In genomic region chr14:122452701-122453387, GRCm38 (mm10) we compare ENCODE assay signal across 9 mouse cellular contexts. TPM values are rescaled to one million over a fixed set of nuclear protein-coding genes. Genes with fewer than 3 reads are reported as not detected.
DNase-seq lines count a peak whose midpoint lies in the region; ATAC-seq and TF ChIP-seq lines count a peak whose summit lies in the region.
"Had no signal": no experiment of that assay in that cellular context is flagged by ENCODE, and none has a peak within 500 bp of the region (broad histone marks: within the 10 kb centered on the region; RNA-seq: fewer than 3 reads in every experiment).

No protein-coding gene starts in this region.

- TF ChIP-seq POLR2A in brain, embryonic 14.5 days (IDR thresholded peaks at IDR 0.05; ENCODE audit: borderline replicate concordance, extremely low read depth, insufficient read depth, insufficient read length, poor library complexity, severe bottlenecking), result no peak

- no peaks in the 10 kb centered on the region for H3K36me3 ChIP-seq in heart, embryonic 11.5 days (ENCODE audit: control insufficient read depth, insufficient read depth, low read length)
- no peaks in the 10 kb centered on the region for H3K36me3 ChIP-seq in forebrain, embryonic 13.5 days (ENCODE audit: poor library complexity, severe bottlenecking)
- no peaks in the 10 kb centered on the region for H3K36me3 ChIP-seq in intestine, embryonic 15.5 days

- no peak overlapping the region for H3K9ac ChIP-seq in heart, embryonic 11.5 days (ENCODE audit: low read depth, low read length)
- H3K9ac ChIP-seq in forebrain, embryonic 13.5 days, result peak overlapping the region; percentile 53; the same call in 1 of the 2 replicates
- H3K9ac ChIP-seq in intestine, embryonic 15.5 days, result no peak overlapping the region

- peaks cover 77% of the 10 kb centered on the region for H3K27me3 ChIP-seq in heart, embryonic 11.5 days (ENCODE audit: control insufficient read depth, insufficient read depth, low read length)
- H3K27me3 ChIP-seq in forebrain, embryonic 13.5 days, result peaks cover 51% of the 10 kb centered on the region
- peaks cover 71% of the 10 kb centered on the region for H3K27me3 ChIP-seq in intestine, embryonic 15.5 days (replicated peaks)

- 51% methylated on average over 13 of the region's 13 CpGs for WGBS in heart, embryonic 11.5 days (ENCODE audit: insufficient replicate concordance)
- 6% methylated on average over 13 of the region's 13 CpGs for WGBS in forebrain, embryonic 13.5 days
- 45% methylated on average over 13 of the region's 13 CpGs for WGBS in intestine, embryonic 15.5 days

- H3K4me3 ChIP-seq in heart, embryonic 11.5 days (ENCODE audit: low read depth, low read length), result 0 out of 2 replicates have a peak overlapping the region, but pooled peaks have one; percentile 34
- H3K4me3 ChIP-seq in forebrain, embryonic 13.5 days, result 0 out of 2 replicates have a peak overlapping the region, but pooled peaks have one; percentile 24
- H3K4me3 ChIP-seq in intestine, embryonic 15.5 days (replicated peaks), result no peak overlapping the region

- intact Hi-C loops in heart, postnatal 25 days (cut with DNase I), result no loop called here

- no peak for ATAC-seq in heart, embryonic 11.5 days (replicated peaks; ENCODE audit: insufficient number of reproducible peaks, low FRiP score, low TSS enrichment)
- ATAC-seq in forebrain, embryonic 13.5 days, result no peak
- ATAC-seq in intestine, embryonic 15.5 days, result no peak

- H3K4me1 ChIP-seq in heart, embryonic 11.5 days (ENCODE audit: control insufficient read depth, insufficient read depth, low read length), result peaks cover 14% of the 10 kb centered on the region
- H3K4me1 ChIP-seq in forebrain, embryonic 13.5 days, result peaks cover 67% of the 10 kb centered on the region
- H3K4me1 ChIP-seq in intestine, embryonic 15.5 days (replicated peaks), result peaks cover 16% of the 10 kb centered on the region

- no peak for DNase-seq in heart, postnatal 25 days (ENCODE audit: low spot score)
- DNase-seq in brain, embryonic 14.5 days (ENCODE audit: low read depth), result peak; percentile 77
- DNase-seq in mesoderm, embryonic 11.5 days (ENCODE audit: low read depth, low spot score), result peak; percentile 76
- DNase-seq in right cerebral cortex, postnatal 4 days, result no peak
- no peak for DNase-seq in lung, adult 18-20 months
- DNase-seq: lung, postnatal 4 days had no signal

- TF ChIP-seq CTCF in brain, embryonic 14.5 days (IDR thresholded peaks at IDR 0.05; ENCODE audit: borderline replicate concordance, extremely low read depth, insufficient read depth, insufficient read length), result no peak

- H3K4me2 ChIP-seq in heart, embryonic 11.5 days, result peak overlapping the region; percentile 67
- peak overlapping the region; percentile 58 for H3K4me2 ChIP-seq in forebrain, embryonic 13.5 days
- no peak overlapping the region for H3K4me2 ChIP-seq in intestine, embryonic 15.5 days (replicated peaks)

- H3K9me3 ChIP-seq in heart, embryonic 11.5 days (replicated peaks; ENCODE audit: control insufficient read depth, low read length), result no peaks in the 10 kb centered on the region
- no peaks in the 10 kb centered on the region for H3K9me3 ChIP-seq in forebrain, embryonic 13.5 days (replicated peaks)
- H3K9me3 ChIP-seq in intestine, embryonic 15.5 days, result no peaks in the 10 kb centered on the region

- no peak overlapping the region for H3K27ac ChIP-seq in heart, embryonic 11.5 days (ENCODE audit: low read depth, low read length)
- peak overlapping the region; percentile 90 for H3K27ac ChIP-seq in forebrain, embryonic 13.5 days
- H3K27ac ChIP-seq in intestine, embryonic 15.5 days, result no peak overlapping the region

RNA-seq across cellular contexts. Expression of gene Gm5089, which starts 1.9 kb away (rescaled TPM):
- polyA plus RNA-seq in heart, embryonic 11.5 days (2014; fragmentation: Nextera tagmentation; extraction: Ambion mirVana), result not detected in 2 replicates
- not detected for total RNA-seq in heart, postnatal 25 days (2021)
- 0.16 and 0.52 TPM in 2 replicates for polyA plus RNA-seq in brain, embryonic 14.5 days (2012; rRNA removed)
- 1.6 and 2.1 TPM in 2 replicates for polyA plus RNA-seq in forebrain, embryonic 13.5 days (2015; fragmentation: Nextera tagmentation; extraction: Ambion mirVana)
- not detected in 2 replicates for polyA plus RNA-seq in intestine, embryonic 15.5 days (2015; fragmentation: Nextera tagmentation; extraction: Ambion mirVana)

RNA-seq across cellular contexts. Expression of gene Zic5, which starts 12.6 kb away (rescaled TPM):
- 0.16 TPM in 1 of 2 replicates, not detected in the other for polyA plus RNA-seq in heart, embryonic 11.5 days (2014; fragmentation: Nextera tagmentation; extraction: Ambion mirVana)
- total RNA-seq in heart, postnatal 25 days (2021), result not detected
- 10.4 and 18.6 TPM in 2 replicates for polyA plus RNA-seq in brain, embryonic 14.5 days (2012; rRNA removed)
- polyA plus RNA-seq in forebrain, embryonic 13.5 days (2015; fragmentation: Nextera tagmentation; extraction: Ambion mirVana), result 17.3 and 19.5 TPM in 2 replicates
- 0.16 TPM in 1 of 2 replicates, not detected in the other for polyA plus RNA-seq in intestine, embryonic 15.5 days (2015; fragmentation: Nextera tagmentation; extraction: Ambion mirVana)

RNA-seq across cellular contexts. Expression of gene Zic2, which starts 22.4 kb away (rescaled TPM):
- 0.07 TPM in 1 of 2 replicates, not detected in the other for polyA plus RNA-seq in heart, embryonic 11.5 days (2014; fragmentation: Nextera tagmentation; extraction: Ambion mirVana)
- not detected for total RNA-seq in heart, postnatal 25 days (2021)
- polyA plus RNA-seq in brain, embryonic 14.5 days (2012; rRNA removed), result 51.8 and 66.8 TPM in 2 replicates
- polyA plus RNA-seq in forebrain, embryonic 13.5 days (2015; fragmentation: Nextera tagmentation; extraction: Ambion mirVana), result 10.1 and 12.0 TPM in 2 replicates
- not detected in 2 replicates for polyA plus RNA-seq in intestine, embryonic 15.5 days (2015; fragmentation: Nextera tagmentation; extraction: Ambion mirVana)

RNA-seq across cellular contexts. Expression of gene Gm10837, which starts 37.5 kb away (rescaled TPM):
- polyA plus RNA-seq in heart, embryonic 11.5 days (2014; fragmentation: Nextera tagmentation; extraction: Ambion mirVana), result 0.10 TPM in 1 of 2 replicates, not detected in the other
- total RNA-seq in heart, postnatal 25 days (2021), result not detected
- 0.16 and 0.25 TPM in 2 replicates for polyA plus RNA-seq in brain, embryonic 14.5 days (2012; rRNA removed)
- 0.48 and 0.56 TPM in 2 replicates for polyA plus RNA-seq in forebrain, embryonic 13.5 days (2015; fragmentation: Nextera tagmentation; extraction: Ambion mirVana)
- polyA plus RNA-seq in intestine, embryonic 15.5 days (2015; fragmentation: Nextera tagmentation; extraction: Ambion mirVana), result not detected in 2 replicates

Comparison
In these comparisons a context has a peak if more than half of its experiments do, and no peak if none do; other contexts are left out.
1. DNase-seq: peak in brain, embryonic 14.5 days (single experiment) and mesoderm, embryonic 11.5 days (single experiment); none in heart, postnatal 25 days (single experiment), right cerebral cortex, postnatal 4 days (single experiment) and lung, adult 18-20 months (0 of 2).
2. RNA of gene Zic2, which starts 22.4 kb away (polyA plus RNA-seq): 51.8 to 66.8 TPM in brain, embryonic 14.5 days and 10.1 to 12.0 TPM in forebrain, embryonic 13.5 days; 0.07 TPM in heart, embryonic 11.5 days and not detected in intestine, embryonic 15.5 days; every median in the first group is over 10 times any median in the second.